In the genomic region with DNA sequence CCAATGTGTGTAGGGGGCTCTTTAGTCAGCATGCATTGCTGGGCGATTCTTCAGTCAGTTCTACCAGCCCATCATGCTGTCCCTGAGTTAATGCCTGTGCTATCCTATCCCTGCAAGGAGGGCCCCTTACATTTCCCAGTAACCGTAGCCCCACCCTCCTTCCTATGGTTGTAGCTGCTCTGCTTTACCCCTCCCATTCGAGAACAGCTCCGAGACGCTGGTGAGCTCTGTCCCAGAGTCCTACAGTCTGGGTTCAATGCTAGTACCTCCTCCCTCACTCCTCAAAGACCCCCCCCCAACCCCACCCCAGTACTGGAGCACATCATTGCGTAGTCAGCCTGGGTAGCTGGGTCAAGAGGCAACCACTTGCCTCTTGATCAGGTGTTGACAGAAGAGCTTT, we compare ENCODE assay signal across 14 mouse cellular contexts. TPM values are rescaled to one million over a fixed set of nuclear protein-coding genes. Genes with fewer than 3 reads are reported as not detected.
DNase-seq lines count a peak whose midpoint lies in the region; ATAC-seq lines count a peak whose summit lies in the region.
"Had no signal": no experiment of that assay in that cellular context is flagged by ENCODE, and none has a peak within 500 bp of the region (broad histone marks: within the 10 kb centered on the region; RNA-seq: fewer than 3 reads in every experiment).

No protein-coding gene starts in this region.

- no peak overlapping the region for H3K4me2 ChIP-seq in limb, embryonic 11.5 days (ENCODE audit: low read depth, severe bottlenecking)
- H3K4me2 ChIP-seq in forebrain, embryonic 16.5 days (ENCODE audit: low read length): no peak overlapping the region
- no peak overlapping the region for H3K4me2 ChIP-seq in intestine, embryonic 16.5 days (ENCODE audit: low read depth, low read length)
- H3K4me2 ChIP-seq in neural tube, embryonic 12.5 days (replicated peaks): no peak overlapping the region

- ATAC-seq in limb, embryonic 11.5 days (ENCODE audit: insufficient number of reproducible peaks, low FRiP score, low TSS enrichment, low read depth): peak; percentile 37; the same call in 1 of the 2 replicates
- peak; percentile 34; the same call in 1 of the 2 replicates for ATAC-seq in forebrain, embryonic 16.5 days
- 0 out of 2 replicates have a peak, but pooled peaks have one; percentile 31 for ATAC-seq in intestine, embryonic 16.5 days
- ATAC-seq in neural tube, embryonic 12.5 days (ENCODE audit: low FRiP score, low read depth): peak; percentile 38
- ATAC-seq: Patski had no signal

- no peaks in the 10 kb centered on the region; the same call in 1 of the 2 replicates for H3K27me3 ChIP-seq in limb, embryonic 11.5 days (ENCODE audit: control insufficient read depth, insufficient read depth, low read length)
- H3K27me3 ChIP-seq in limb, embryonic 10.5 days (ENCODE audit: low read depth, poor library complexity, severe bottlenecking): peaks cover 53% of the 10 kb centered on the region
- H3K27me3 ChIP-seq in forebrain, embryonic 16.5 days (replicated peaks; ENCODE audit: control insufficient read depth, insufficient read depth, low read length): no peaks in the 10 kb centered on the region
- no peaks in the 10 kb centered on the region for H3K27me3 ChIP-seq in intestine, embryonic 16.5 days (replicated peaks; ENCODE audit: control insufficient read depth, insufficient read depth, low read length)
- H3K27me3 ChIP-seq in neural tube, embryonic 12.5 days (replicated peaks): no peaks in the 10 kb centered on the region

- H3K4me3 ChIP-seq in limb, embryonic 11.5 days (ENCODE audit: low read depth, low read length): no peak overlapping the region
- no peak overlapping the region for H3K4me3 ChIP-seq in limb, embryonic 10.5 days
- H3K4me3 ChIP-seq in forebrain, embryonic 16.5 days (replicated peaks; ENCODE audit: low read length): no peak overlapping the region
- H3K4me3 ChIP-seq in intestine, embryonic 16.5 days (ENCODE audit: low read length): no peak overlapping the region
- H3K4me3 ChIP-seq in neural tube, embryonic 12.5 days: no peak overlapping the region
- H3K4me3 ChIP-seq: layer of hippocampus, adult 2 months had no signal

- no peak for DNase-seq in limb, embryonic 11.5 days (ENCODE audit: low spot score)
- DNase-seq in limb, embryonic 10.5 days (ENCODE audit: low spot score): no peak
- DNase-seq in liver: no peak
- no peak for DNase-seq in spleen, adult 18-20 months
- DNase-seq in layer of hippocampus, adult 8-10 months (ENCODE audit: low spot score in 2 of 2): no peak
- DNase-seq: adrenal gland, adult 8-10 months; heart, adult 11 months; kidney, adult 11 months; lung, adult 18-20 months had no signal

- no peak overlapping the region for H3K9ac ChIP-seq in limb, embryonic 11.5 days (ENCODE audit: low read length)
- no peak overlapping the region for H3K9ac ChIP-seq in forebrain, embryonic 16.5 days (replicated peaks; ENCODE audit: low read depth, low read length)
- no peak overlapping the region for H3K9ac ChIP-seq in intestine, embryonic 16.5 days (ENCODE audit: low read depth, low read length)
- no peak overlapping the region for H3K9ac ChIP-seq in neural tube, embryonic 12.5 days

- WGBS in limb, embryonic 11.5 days: 34% methylated on average over 6 of the region's 6 CpGs
- 37% methylated on average over 6 of the region's 6 CpGs for WGBS in limb, embryonic 10.5 days
- 24% methylated on average over 6 of the region's 6 CpGs for WGBS in forebrain, embryonic 16.5 days
- 18% methylated on average over 6 of the region's 6 CpGs for WGBS in intestine, embryonic 16.5 days
- 23% methylated on average over 6 of the region's 6 CpGs for WGBS in neural tube, embryonic 12.5 days

- H3K36me3 ChIP-seq in limb, embryonic 11.5 days (ENCODE audit: control insufficient read depth, insufficient read depth, low read length): no peaks in the 10 kb centered on the region
- H3K36me3 ChIP-seq in limb, embryonic 10.5 days: no peaks in the 10 kb centered on the region
- no peaks in the 10 kb centered on the region for H3K36me3 ChIP-seq in forebrain, embryonic 16.5 days (ENCODE audit: control insufficient read depth, insufficient read depth)
- no peaks in the 10 kb centered on the region for H3K36me3 ChIP-seq in intestine, embryonic 16.5 days (ENCODE audit: control insufficient read depth, insufficient read depth, low read length)
- H3K36me3 ChIP-seq in neural tube, embryonic 12.5 days: no peaks in the 10 kb centered on the region

- H3K9me3 ChIP-seq in limb, embryonic 11.5 days (ENCODE audit: control insufficient read depth, low read length): no peaks in the 10 kb centered on the region
- H3K9me3 ChIP-seq in limb, embryonic 10.5 days (replicated peaks): no peaks in the 10 kb centered on the region
- H3K9me3 ChIP-seq in forebrain, embryonic 16.5 days (ENCODE audit: control insufficient read depth, low read length): no peaks in the 10 kb centered on the region
- no peaks in the 10 kb centered on the region for H3K9me3 ChIP-seq in intestine, embryonic 16.5 days (ENCODE audit: control insufficient read depth, low read length)
- no peaks in the 10 kb centered on the region for H3K9me3 ChIP-seq in neural tube, embryonic 12.5 days

- H3K4me1 ChIP-seq in limb, embryonic 11.5 days (ENCODE audit: control insufficient read depth, insufficient read depth, low read length): peaks cover 20% of the 10 kb centered on the region
- H3K4me1 ChIP-seq in limb, embryonic 10.5 days: peaks cover 45% of the 10 kb centered on the region
- H3K4me1 ChIP-seq in forebrain, embryonic 16.5 days (replicated peaks; ENCODE audit: control insufficient read depth, insufficient read depth, low read length): peaks cover 36% of the 10 kb centered on the region
- H3K4me1 ChIP-seq in intestine, embryonic 16.5 days (ENCODE audit: control insufficient read depth, insufficient read depth, low read length): peaks cover 4% of the 10 kb centered on the region; the same call in 1 of the 2 replicates
- peaks cover 65% of the 10 kb centered on the region for H3K4me1 ChIP-seq in neural tube, embryonic 12.5 days

- H3K27ac ChIP-seq in limb, embryonic 11.5 days (replicated peaks; ENCODE audit: low read depth, low read length): no peak overlapping the region
- no peak overlapping the region for H3K27ac ChIP-seq in limb, embryonic 10.5 days
- no peak overlapping the region; the same call in none of the 2 replicates for H3K27ac ChIP-seq in forebrain, embryonic 16.5 days (ENCODE audit: low read length)
- H3K27ac ChIP-seq in intestine, embryonic 16.5 days (ENCODE audit: low read length): no peak overlapping the region
- no peak overlapping the region for H3K27ac ChIP-seq in neural tube, embryonic 12.5 days
- H3K27ac ChIP-seq: layer of hippocampus, adult 2 months had no signal

RNA-seq across cellular contexts. Expression of a gene that starts 35.4 kb away (rescaled TPM):
- polyA plus RNA-seq in limb, embryonic 11.5 days (2014; fragmentation: Nextera tagmentation; extraction: Ambion mirVana): 0.12 and 0.26 TPM in 2 replicates
- polyA plus RNA-seq in limb, embryonic 10.5 days (2016; fragmentation: Nextera tagmentation; extraction: Ambion mirVana): 0.20 and 0.34 TPM in 2 replicates
- polyA plus RNA-seq in forebrain, embryonic 16.5 days (2015; fragmentation: Nextera tagmentation; extraction: Ambion mirVana): 3.6 and 5.8 TPM in 2 replicates
- polyA plus RNA-seq in intestine, embryonic 16.5 days (2015; fragmentation: Nextera tagmentation; extraction: Ambion mirVana): 0.50 and 0.77 TPM in 2 replicates
- 5.4 and 5.8 TPM in 2 replicates for polyA plus RNA-seq in neural tube, embryonic 12.5 days (2016; fragmentation: Nextera tagmentation; extraction: Ambion mirVana)
- total RNA-seq in layer of hippocampus, adult 8-10 months (2022): 10 to 100 TPM; 14.6 to 21.0 (median 17.0) TPM
